Mouse (Mus musculus): ENCODE measurements around the gene Cnmd.

GRCm38 (mm10) chr14:79711301-79711700 lies 49.3 kb upstream of the Cnmd start:
- TF ChIP-seq POLR2AphosphoS2 (IDR thresholded peaks at IDR 0.05; ENCODE audit: low read length) = no peak
- no peak for TF ChIP-seq JUND (IDR thresholded peaks at IDR 0.05; ENCODE audit: low read depth, low read length)
- no peak for TF ChIP-seq GABPA (IDR thresholded peaks at IDR 0.05; ENCODE audit: low read depth, low read length)
- TF ChIP-seq POLR2A (IDR thresholded peaks at IDR 0.05; ENCODE audit: control insufficient read depth in 1 of 2, insufficient read depth in 1 of 2, low read depth in 1 of 2, low read length in 2 of 2, poor library complexity in 1 of 2) = no peak
- TF ChIP-seq CTCF (IDR thresholded peaks at IDR 0.05 in 2 of 3, conservative IDR thresholded peaks at IDR 0.05 in 1 of 3; ENCODE audit: control insufficient read depth in 1 of 3, insufficient read depth in 1 of 3, low read depth in 2 of 3, low read length in 3 of 3, poor library complexity in 1 of 3, severe bottlenecking in 1 of 3) = no peak
- TF ChIP-seq POLR2AphosphoS5 (IDR thresholded peaks at IDR 0.05; ENCODE audit: borderline replicate concordance, low read depth, low read length) = no peak
- TF ChIP-seq USF1 (IDR thresholded peaks at IDR 0.05; ENCODE audit: low read depth, low read length) = no peak
- TF ChIP-seq SMC3 (IDR thresholded peaks at IDR 0.05; ENCODE audit: low read depth, low read length) = no peak
- no peak for TF ChIP-seq MYB (IDR thresholded peaks at IDR 0.05; ENCODE audit: low read depth, low read length)
- TF ChIP-seq ZC3H11A (IDR thresholded peaks at IDR 0.05; ENCODE audit: low read depth, low read length) = no peak
- TF ChIP-seq MXI1 (IDR thresholded peaks at IDR 0.05; ENCODE audit: low read depth, low read length) = no peak
- TF ChIP-seq EP300 (IDR thresholded peaks at IDR 0.05; ENCODE audit: low read depth in 1 of 2, low read length in 2 of 2) = no peak
- TF ChIP-seq RCOR1 (IDR thresholded peaks at IDR 0.05; ENCODE audit: low read depth, low read length) = no peak
